Mouse (Mus musculus) cortical plate, adult 2 months (tissue): ENCODE results near the gene Bcl10.

Experiments used
- CTCF ChIP-seq: fragments of 200-500 bp; IDR thresholded peaks from 2 replicates; pipeline ENCODE4 v1.5.1; 2011; ENCODE audit warnings: mild to moderate bottlenecking, control low read depth, low read length; ENCODE audit not compliant: insufficient read depth; ENCODE audit errors: extremely low read depth
- POLR2A ChIP-seq: fragments of 200-500 bp; IDR thresholded peaks from 2 replicates; pipeline ENCODE4 v1.6.1; 2011; ENCODE audit warnings: mild to moderate bottlenecking, low read length, control low read depth; ENCODE audit not compliant: insufficient read depth; ENCODE audit errors: extremely low read depth

- TF ChIP-seq CTCF: no peak
- no peak for TF ChIP-seq POLR2A
These were observed 46.5 kb downstream of the Bcl10 start for GRCm38 (mm10) chr3:145969031-145969501.
